Mouse (Mus musculus) embryonic stem cell, embryonic (primary cell): Measurements from ENCODE around the gene Gm20521.

ENCODE experiments used
- CTCF ChIA-PET, 4 experiments: fragments of 300-600 bp in 2 of 4; fragments of 350-600 bp in 2 of 4; sonication (Branson Sonifier 250); formaldehyde crosslinking; loops; one replicate each; lab custom pipeline; 2022; ENCODE audit warnings: inconsistent platforms in 2 of 4; lab: Charles Lee
- POLR2A ChIA-PET, 4 experiments: fragments of 300-600 bp in 2 of 4; fragments of 350-600 bp in 2 of 4; sonication (Branson Sonifier 250); formaldehyde crosslinking; loops; one replicate each; lab custom pipeline; 2022; ENCODE audit warnings: antibody characterized with exemption in 4 of 4, inconsistent platforms in 1 of 4; lab: Charles Lee

Gm20521 gene

GRCm38 (mm10) chr14:54883154-54884021 is at the start of gene Gm20521, which contains the start of gene Bcl2l2:
Gm20521 (plus strand) TSS chr14:54883441.
Bcl2l2 (plus strand) TSS chr14:54883377.
- ChIA-PET CTCF (interaction anchor here in 3 of 4 experiments (0.5 to 2.0 kb wide), 9 partner anchors 10 to 232 kb away, joined by 3 to 7 read pairs (median 4); partner anchors contain the start of gene Ngdn (in 1 of the 3)), POLR2A (interaction anchor here in 3 of 4 experiments (0.6 to 5.3 kb wide), 25 partner anchors 10 to 708 kb away, joined by 3 to 66 read pairs (median 3); partner anchors contain the start of genes Efs (in 3 of the 3), Ngdn (in 2 of the 3), Prmt5 (in 1 of the 3) and Psme2 (in 1 of the 3))

GRCm38 (mm10) chr14:54843461-54843860 is 39.8 kb upstream of the Gm20521 start:
- CTCF ChIA-PET: interaction anchor here (0.6 to 2.6 kb wide), 52 partner anchors 8 to 590 kb away, joined by 3 to 16 read pairs (median 4); partner anchors contain the start of genes Ngdn (in 3 of the 4) and Cmtm5 (in 1 of the 4)
- POLR2A ChIA-PET: interaction anchor here in 3 of 4 experiments (0.7 to 2.0 kb wide), 7 partner anchors 8 to 1535 kb away, joined by 3 to 6 read pairs (median 4); partner anchors contain the start of gene Ngdn (in 1 of the 3)

- CTCF ChIA-PET: no interaction called here
- POLR2A ChIA-PET: interaction anchor here in 1 of 4 experiments (0.6 kb wide), 1 partner anchor 22 kb away, joined by 3 read pairs; no protein-coding TSS in a partner anchor
Measured at GRCm38 (mm10) chr14:54855726-54856125, 27.5 kb upstream of the Gm20521 start.

DNA sequence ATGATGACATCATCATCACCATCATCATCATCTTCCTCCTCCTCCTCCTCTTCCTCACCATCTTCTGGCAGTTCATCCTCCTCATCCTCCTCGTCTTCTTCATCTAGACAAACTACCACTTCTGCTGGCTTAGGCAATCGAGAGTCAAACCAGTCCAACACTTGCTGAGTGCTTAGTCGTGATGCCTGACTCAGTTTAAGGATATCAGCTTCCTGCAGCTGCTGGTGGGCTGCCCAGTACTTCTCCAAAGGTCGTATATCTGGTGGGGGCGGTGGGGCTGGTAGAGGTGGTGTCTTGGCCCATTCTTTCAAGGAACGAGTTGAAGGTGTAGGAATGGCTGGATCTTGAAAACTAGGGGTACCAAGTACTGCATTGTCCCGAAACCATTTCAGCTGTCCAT is 26.5 kb upstream of the Gm20521 start:
- CTCF ChIA-PET: interaction anchor here in 2 of 4 experiments (0.6 to 1.3 kb wide), 2 partner anchors 71 to 152 kb away, joined by 3 to 6 read pairs; no protein-coding TSS in a partner anchor
- POLR2A ChIA-PET: interaction anchor here in 1 of 4 experiments (1.0 kb wide), 1 partner anchor 171 kb away, joined by 3 read pairs; the partner anchor contains the start of gene 1700123O20Rik

DNA sequence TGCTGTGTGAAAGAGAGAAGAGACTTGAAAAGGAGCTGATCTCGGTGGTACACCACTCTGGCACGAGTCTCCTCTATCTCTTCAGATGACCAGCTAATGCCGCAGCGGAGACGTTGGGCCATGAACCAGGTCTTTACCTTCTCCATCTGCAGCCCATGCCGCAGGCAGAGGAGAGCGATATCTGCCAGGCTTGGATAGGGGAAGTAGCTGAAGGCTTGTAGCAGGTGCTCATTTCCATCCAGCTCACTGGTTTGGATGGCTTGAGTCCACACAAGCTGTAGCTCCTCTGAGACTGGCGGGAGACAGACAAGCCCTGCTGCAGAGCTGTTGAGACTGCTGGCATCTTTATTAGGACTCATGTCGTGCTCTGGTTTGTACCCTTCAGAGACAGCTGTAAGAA is 25.4 kb upstream of the Gm20521 start:
- POLR2A ChIA-PET: interaction anchor here in 3 of 4 experiments (0.6 to 1.1 kb wide), 4 partner anchors 12 to 172 kb away, joined by 3 to 9 read pairs (median 4); partner anchors contain the start of genes 1700123O20Rik (in 1 of the 3) and Ngdn (in 1 of the 3)

GRCm38 (mm10) chr14:54860511-54860910 is 22.7 kb upstream of the Gm20521 start:
- ChIA-PET CTCF (interaction anchor here in 3 of 4 experiments (0.6 to 1.7 kb wide), 19 partner anchors 8 to 182 kb away, joined by 3 to 12 read pairs (median 4); partner anchors contain the start of genes Ngdn (in 1 of the 3) and Ppp1r3e (in 1 of the 3)), POLR2A (interaction anchor here in 2 of 4 experiments (0.6 to 0.9 kb wide), 3 partner anchors 26 to 1958 kb away, joined by 3 read pairs; no protein-coding TSS in a partner anchor)

More for the DNA sequence above, 25.4 kb upstream of the Gm20521 start:
- CTCF ChIA-PET: interaction anchor here (0.5 to 1.3 kb wide), 7 partner anchors 11 to 639 kb away, joined by 3 to 6 read pairs (median 3); partner anchors contain the start of gene Ngdn (in 1 of the 4)

DNA sequence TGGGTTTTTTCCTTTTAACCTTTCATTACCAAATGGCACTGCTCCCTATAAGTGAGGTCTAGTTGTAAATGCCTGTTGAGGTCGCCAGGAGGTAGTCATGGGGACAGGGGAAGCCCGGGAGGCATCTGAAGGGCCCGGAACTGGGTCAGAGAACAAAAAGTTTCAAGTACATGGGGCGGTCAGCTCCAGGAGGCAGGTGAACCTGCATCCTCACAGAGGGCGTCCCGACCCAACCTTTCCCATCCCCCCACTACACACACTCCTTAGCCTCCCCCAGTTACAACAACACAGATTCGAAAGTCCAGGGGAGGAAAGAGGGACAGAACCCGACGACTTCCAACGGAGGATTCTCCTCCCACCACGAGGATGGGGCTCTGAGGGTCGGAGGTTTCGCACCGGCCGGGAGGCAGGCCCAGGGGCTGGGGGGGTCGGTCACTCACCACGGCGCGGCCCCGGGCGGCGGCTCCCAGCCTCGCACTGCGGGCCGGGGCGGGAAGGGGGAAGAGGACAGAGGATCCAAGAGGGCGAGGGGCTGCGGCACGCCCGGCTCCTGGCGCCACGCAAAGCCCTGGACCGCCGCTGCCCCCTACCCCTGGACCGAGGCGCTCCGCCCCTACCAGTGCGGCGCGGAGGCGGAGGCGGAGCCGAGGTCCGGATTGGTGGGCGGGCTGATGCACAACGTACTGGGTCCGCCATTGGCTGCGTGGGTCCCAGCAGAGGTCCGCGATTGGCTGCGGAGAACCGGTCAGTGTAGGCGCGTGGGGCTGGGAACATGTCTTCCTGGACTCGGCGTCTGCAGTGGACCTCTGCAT is 19.5 kb upstream of the Gm20521 start:
- POLR2A ChIA-PET: interaction anchor here in 3 of 4 experiments (0.6 to 2.2 kb wide), 4 partner anchors 31 to 294 kb away, joined by 3 to 4 read pairs (median 3); partner anchors contain the start of gene Efs (in 1 of the 3)
- CTCF ChIA-PET: interaction anchor here in 3 of 4 experiments (0.6 to 1.0 kb wide), 3 partner anchors 20 to 931 kb away, joined by 3 to 4 read pairs (median 3); no protein-coding TSS in a partner anchor

GRCm38 (mm10) chr14:54864313-54865036 is 18.8 kb upstream of the Gm20521 start:
- CTCF ChIA-PET: interaction anchor here in 3 of 4 experiments (0.6 to 0.8 kb wide), 3 partner anchors 150 to 690 kb away, joined by 3 read pairs; no protein-coding TSS in a partner anchor
- POLR2A ChIA-PET: interaction anchor here in 1 of 4 experiments (0.6 to 1.6 kb wide), 5 partner anchors 30 to 107 kb away, joined by 3 to 8 read pairs (median 4); partner anchors contain the start of gene Slc22a17

- POLR2A ChIA-PET: interaction anchor here in 2 of 4 experiments (0.6 to 1.6 kb wide), 7 partner anchors 11 to 157 kb away, joined by 3 to 8 read pairs (median 3); partner anchors contain the start of genes Ngdn (in 1 of the 2), Ppp1r3e (in 1 of the 2) and Slc22a17 (in 1 of the 2)
- CTCF ChIA-PET: interaction anchor here in 3 of 4 experiments (0.6 to 1.9 kb wide), 7 partner anchors 22 to 149 kb away, joined by 3 to 6 read pairs (median 4); partner anchors contain the start of gene Ngdn (in 1 of the 3)
Measured at GRCm38 (mm10) chr14:54865626-54866025, 17.6 kb upstream of the Gm20521 start.

DNA sequence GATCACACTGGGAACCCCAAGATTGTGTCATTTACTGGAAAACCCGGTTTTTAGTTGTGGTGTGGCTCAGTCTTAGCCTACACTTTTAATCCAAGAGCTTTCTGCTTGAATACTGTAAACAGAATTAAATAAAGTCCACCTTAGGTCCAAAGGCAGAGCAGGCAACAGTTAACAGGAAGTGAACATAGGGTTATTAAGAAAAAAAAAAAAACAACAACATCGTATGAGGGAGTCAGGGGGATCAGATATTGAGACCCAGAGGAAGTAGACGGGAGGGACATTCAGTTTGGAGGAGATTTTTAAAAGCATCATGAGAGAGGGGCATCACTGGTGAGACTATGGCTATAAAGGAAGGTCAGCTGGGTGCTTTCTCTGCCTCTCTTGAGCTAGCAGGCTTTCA is 17.0 kb upstream of the Gm20521 start:
- ChIA-PET CTCF (interaction anchor here in 3 of 4 experiments (0.6 to 1.9 kb wide), 9 partner anchors 11 to 234 kb away, joined by 3 to 6 read pairs (median 4); partner anchors contain the start of genes Bcl2l2 (in 1 of the 3), Gm20521 (in 1 of the 3), Ngdn (in 1 of the 3) and Ppp1r3e (in 1 of the 3)), POLR2A (interaction anchor here in 2 of 4 experiments (0.6 to 1.6 kb wide), 6 partner anchors 11 to 247 kb away, joined by 3 to 8 read pairs (median 4); partner anchors contain the start of genes Ppp1r3e (in 1 of the 2) and Slc22a17 (in 1 of the 2))

GRCm38 (mm10) chr14:54866936-54867335 is 16.3 kb upstream of the Gm20521 start:
- CTCF ChIA-PET: interaction anchor here in 3 of 4 experiments (0.6 to 1.9 kb wide), 7 partner anchors 10 to 234 kb away, joined by 3 to 6 read pairs (median 4); partner anchors contain the start of genes Ngdn (in 1 of the 3) and Ppp1r3e (in 1 of the 3)
- POLR2A ChIA-PET: interaction anchor here in 2 of 4 experiments (0.9 to 1.2 kb wide), 3 partner anchors 10 to 248 kb away, joined by 3 to 4 read pairs (median 4); partner anchors contain the start of gene Ppp1r3e (in 2 of the 2)

DNA sequence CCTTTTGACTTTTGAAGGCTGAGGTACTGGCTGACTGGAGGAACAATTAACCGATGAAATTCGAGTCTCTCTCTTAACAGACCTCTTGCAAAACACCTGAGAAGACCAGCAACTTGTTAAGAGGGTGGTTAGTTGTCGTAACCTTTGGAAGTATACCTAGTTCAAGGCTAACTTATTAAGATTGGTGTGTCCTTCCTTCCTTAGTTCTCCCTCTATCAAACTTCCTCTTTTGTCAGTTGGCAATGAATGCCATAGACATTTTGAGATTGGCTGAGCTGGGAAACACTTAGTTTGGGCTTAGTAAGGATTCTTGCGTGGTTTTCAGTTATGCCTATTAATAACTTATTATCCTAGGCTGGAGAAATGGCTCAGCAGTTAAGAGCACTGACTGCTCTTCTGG is 15.2 kb upstream of the Gm20521 start:
- POLR2A ChIA-PET: interaction anchor here in 1 of 4 experiments (0.8 to 0.9 kb wide), 2 partner anchors 58 to 138 kb away, joined by 3 read pairs; partner anchors contain the start of gene Efs
- CTCF ChIA-PET: interaction anchor here in 1 of 4 experiments (1.2 kb wide), 1 partner anchor 72 kb away, joined by 3 read pairs; no protein-coding TSS in a partner anchor

DNA sequence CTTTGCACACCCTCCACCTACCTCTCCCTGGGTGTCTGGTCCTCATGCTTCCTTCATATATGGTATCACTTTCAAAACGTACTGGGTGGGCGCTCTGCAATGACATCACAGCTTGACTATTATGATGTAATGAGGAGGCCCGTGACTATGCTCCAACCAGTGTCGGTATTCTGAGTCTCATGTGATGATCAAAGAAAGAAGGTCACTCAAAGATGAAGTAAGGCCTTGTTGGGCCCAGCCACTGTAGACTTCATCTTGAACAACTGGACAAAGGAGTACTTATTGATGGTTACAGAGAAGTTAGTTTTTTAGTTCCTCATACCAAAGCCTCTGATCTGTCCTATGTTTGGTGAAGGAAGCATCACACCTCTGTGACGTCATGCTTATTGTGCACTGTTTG is 12.4 kb upstream of the Gm20521 start, which contains the start of gene Homez:
TSS of gene Homez (minus strand) at position 101 of the 400 bp plus-strand sequence.
- ChIA-PET CTCF (no interaction called here), POLR2A (interaction anchor here in 1 of 4 experiments (0.6 kb wide), 1 partner anchor 33 kb away, joined by 3 read pairs; no protein-coding TSS in a partner anchor)

GRCm38 (mm10) chr14:54874165-54874564 is 9.1 kb upstream of the Gm20521 start:
- ChIA-PET POLR2A (interaction anchor here in 1 of 4 experiments (0.6 kb wide), 1 partner anchor 32 kb away, joined by 4 read pairs; no protein-coding TSS in a partner anchor), CTCF (interaction anchor here in 2 of 4 experiments (0.6 kb wide), 2 partner anchors 205 to 274 kb away, joined by 3 to 10 read pairs; no protein-coding TSS in a partner anchor)
